Mouse (Mus musculus): ENCODE results near the gene Samd7. TPM values are rescaled to one million over a fixed set of nuclear protein-coding genes. Genes with fewer than 3 reads are reported as not detected.

Samd7 gene
- polyA plus RNA-seq, 1 experiment from 2014 or later: not detected

Other genes starting within 250 kb of the Samd7 start
- gene Mecom, start 198.3 kb upstream of the Samd7 start, polyA plus RNA-seq (2014; fragmentation: Nextera tagmentation; extraction: Ambion mirVana): 32.7 and 37.1 TPM in 2 replicates
- 0.15 TPM in 2 replicates for gene Actrt3, start 146.4 kb upstream of the Samd7 start, polyA plus RNA-seq (2014; fragmentation: Nextera tagmentation; extraction: Ambion mirVana)
- 37.5 and 38.7 TPM in 2 replicates for gene Mynn, start 144.2 kb upstream of the Samd7 start, polyA plus RNA-seq (2014; fragmentation: Nextera tagmentation; extraction: Ambion mirVana)
- not detected in 2 replicates for gene Lrriq4, start 101.8 kb upstream of the Samd7 start, polyA plus RNA-seq (2014; fragmentation: Nextera tagmentation; extraction: Ambion mirVana)
- gene Lrrc34, start 98.4 kb upstream of the Samd7 start, polyA plus RNA-seq (2014; fragmentation: Nextera tagmentation; extraction: Ambion mirVana): 1.6 and 1.9 TPM in 2 replicates
- not detected in 2 replicates for gene Lrrc31, start 46.5 kb upstream of the Samd7 start, polyA plus RNA-seq (2014; fragmentation: Nextera tagmentation; extraction: Ambion mirVana)
- 73.0 and 75.9 TPM in 2 replicates for gene Sec62, start 46.6 kb downstream of the Samd7 start, polyA plus RNA-seq (2014; fragmentation: Nextera tagmentation; extraction: Ambion mirVana)
- gene Gpr160, start 109.7 kb downstream of the Samd7 start, polyA plus RNA-seq (2014; fragmentation: Nextera tagmentation; extraction: Ambion mirVana): 1.1 TPM in 2 replicates
- gene Phc3, start 223.1 kb downstream of the Samd7 start, polyA plus RNA-seq (2014; fragmentation: Nextera tagmentation; extraction: Ambion mirVana): 3.9 and 4.6 TPM in 2 replicates
- gene Prkci, start 249.5 kb downstream of the Samd7 start, polyA plus RNA-seq (2014; fragmentation: Nextera tagmentation; extraction: Ambion mirVana): 37.9 and 41.9 TPM in 2 replicates